Mouse (Mus musculus): ENCODE data around the gene Gm42906.

Gm42906 gene

DNA sequence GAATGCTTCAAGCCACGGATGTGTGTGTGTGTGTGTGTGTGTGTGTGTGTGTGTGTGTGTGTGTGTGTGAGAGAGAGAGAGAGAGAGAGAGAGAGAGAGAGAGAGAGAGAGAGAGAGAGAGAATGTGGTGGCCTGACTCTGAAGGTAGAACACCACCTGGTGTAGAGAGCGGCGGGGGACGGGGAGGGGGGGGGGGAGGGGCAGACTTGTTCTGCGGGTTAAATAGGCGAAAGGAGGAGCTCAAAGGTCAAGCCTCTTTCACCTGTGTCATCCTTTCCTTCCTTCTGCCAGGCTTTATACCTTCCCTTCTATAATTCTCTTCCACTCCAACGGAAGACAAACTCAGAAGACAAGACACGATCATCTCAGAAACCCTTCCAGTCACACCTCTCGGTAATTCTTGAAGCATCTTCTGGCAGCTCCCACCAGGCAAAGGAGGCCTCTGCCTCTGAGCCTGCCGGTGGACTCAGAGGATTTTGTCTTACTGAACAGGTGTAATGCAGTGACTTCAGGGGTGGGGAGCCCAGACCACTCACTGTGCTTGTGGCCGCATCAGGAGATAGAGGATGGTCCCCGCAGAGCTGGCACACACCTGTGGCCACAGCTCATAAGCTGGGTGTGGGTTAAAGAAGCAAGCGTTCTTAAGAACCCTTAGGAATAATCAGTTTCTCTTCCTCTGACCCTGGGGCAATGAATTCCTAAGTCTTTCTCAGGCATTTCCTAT, 195.2 kb downstream of the Gm42906 start:
- DNase-seq (ENCODE audit: low spot score) = no peak

DNA sequence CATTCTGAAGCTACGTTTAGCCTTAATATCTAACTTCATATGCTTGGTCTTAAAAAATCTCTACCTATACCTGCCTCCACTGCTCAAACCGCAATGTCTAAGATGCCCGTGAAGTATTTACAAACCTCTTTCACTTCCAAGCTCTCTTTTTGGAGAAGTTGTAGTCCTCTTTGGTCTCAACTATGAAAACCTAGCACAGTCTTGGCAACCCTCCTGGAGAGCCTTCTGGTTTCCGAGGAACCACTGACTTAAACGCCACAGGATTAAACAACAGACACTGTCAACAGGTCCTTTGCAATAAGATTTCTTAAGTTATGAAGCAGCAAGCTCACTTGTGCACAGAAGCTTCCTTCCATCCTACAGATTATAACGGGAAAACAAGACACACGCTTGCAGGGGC, 196.1 kb downstream of the Gm42906 start:
- DNase-seq (ENCODE audit: low spot score) = no peak

DNA sequence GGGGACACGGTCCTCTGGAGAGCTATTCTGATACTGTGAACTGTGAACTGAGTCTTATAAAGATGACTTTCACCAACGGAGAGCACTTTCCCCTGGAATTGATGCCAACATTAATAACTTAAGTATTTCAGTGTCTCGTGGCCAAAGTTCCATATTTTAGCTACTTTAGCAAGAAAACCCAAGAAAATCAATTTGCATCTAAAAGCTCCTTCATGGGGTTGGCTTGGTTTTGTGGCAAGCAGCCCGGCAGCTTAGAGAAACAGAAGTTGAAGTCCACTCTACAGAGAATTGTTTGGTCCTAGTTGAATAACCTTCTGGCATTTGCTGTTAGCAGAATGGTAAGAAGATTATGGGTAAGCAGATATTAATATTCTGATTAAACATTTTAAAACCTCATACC, 196.6 kb downstream of the Gm42906 start:
- no peak for DNase-seq (ENCODE audit: low spot score)

DNA sequence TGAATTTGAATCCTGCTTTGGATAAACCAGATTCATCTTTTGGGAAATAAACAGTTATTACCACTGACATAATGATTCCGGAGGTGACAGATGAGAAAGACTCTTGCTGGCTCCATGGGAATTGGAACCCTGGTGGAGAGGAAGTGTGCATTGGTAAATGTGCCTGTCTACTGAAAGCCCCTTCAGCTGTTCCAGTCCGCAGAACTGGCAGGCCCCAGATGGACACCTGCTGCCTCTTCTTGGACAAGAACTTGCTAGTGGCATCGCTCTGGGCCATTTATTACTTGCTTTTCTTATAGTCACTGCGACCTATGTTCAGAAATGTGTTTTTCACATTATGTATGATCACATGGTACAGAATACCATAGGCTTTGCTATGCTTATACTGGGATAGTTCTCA, 197.5 kb downstream of the Gm42906 start:
- no peak for DNase-seq (ENCODE audit: low spot score)

DNA sequence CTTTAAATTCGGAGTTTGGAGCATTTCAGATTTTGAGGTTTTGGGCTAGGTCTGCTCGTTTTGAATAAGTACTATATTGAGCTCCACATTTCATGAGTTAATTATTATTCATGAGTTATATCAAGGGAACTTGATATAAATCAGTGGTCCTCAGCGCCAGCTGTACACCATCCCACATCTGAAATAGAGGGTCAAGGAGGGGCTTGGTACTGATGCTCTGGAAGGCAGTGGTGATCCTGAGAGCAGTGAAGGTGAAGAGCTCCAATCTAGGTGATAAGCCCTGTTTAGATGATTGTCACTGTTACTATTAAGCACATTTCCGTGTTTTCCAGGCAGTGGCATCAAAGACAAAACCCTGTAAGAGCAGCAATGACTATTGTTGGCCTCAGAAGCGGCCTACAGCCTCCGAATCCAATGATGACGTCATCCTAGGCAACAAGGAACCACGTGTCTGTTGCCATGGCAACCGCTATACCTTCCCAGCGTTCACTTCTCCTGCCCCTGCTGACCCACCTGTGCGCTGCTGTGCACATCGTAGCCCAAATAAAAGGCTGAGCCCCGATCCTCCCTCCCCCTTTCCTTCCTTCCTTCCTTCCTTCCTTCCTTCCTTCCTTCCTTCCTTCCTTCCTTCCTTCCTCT, 199.5 kb downstream of the Gm42906 start:
- no peak for DNase-seq (ENCODE audit: low spot score)

DNA sequence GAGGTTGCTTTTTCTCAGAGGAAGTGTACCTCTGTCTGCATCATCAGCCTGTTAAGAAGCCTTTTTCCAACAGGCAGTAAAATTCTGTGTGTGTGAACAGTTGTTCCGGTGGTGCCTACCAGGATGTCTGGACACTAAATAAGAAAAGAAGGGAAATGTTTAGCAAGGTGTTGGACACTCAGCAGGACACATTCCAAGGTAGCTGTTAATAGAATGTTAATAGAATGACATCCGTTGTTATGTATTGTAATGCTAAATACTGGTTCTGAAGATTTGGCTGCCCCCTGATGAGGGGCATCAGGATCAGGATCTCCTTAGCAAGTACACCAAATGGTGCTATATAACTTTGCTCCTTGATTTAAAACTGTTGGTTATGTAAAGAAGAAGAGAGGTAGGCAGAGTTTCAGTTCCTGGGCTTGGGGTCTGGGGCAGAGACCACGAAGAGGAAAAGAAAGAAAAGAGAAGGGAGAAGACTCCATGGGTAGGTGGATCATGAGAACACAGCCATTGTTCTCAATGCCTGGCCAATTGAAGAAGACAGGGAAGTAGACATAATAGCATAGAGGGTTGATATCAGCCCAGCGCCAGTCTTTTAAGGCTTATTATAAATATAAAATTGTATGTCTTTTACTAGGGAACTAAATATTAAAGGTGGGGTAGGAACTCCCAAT, 204.1 kb downstream of the Gm42906 start:
- DNase-seq (ENCODE audit: low spot score) = no peak

DNA sequence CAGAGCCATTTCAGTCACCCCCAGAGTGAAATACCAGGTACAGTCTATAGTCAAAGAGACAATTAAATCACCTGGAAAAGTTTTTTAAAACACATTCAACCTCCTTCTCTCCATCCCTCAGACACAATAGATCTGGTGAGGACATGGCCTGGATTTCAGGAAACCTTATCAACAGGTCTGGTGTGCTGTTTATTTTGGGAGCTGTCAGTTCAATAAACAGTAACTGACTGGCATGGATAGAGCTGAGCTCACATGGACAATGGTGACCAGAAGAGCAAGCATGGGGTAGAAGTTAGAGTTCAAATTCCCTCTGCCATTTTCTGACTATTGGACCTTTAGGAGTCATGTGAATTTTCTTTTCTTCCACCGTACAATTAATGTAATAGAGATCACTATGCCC, 205.2 kb downstream of the Gm42906 start:
- DNase-seq (ENCODE audit: low spot score) = no peak

DNA sequence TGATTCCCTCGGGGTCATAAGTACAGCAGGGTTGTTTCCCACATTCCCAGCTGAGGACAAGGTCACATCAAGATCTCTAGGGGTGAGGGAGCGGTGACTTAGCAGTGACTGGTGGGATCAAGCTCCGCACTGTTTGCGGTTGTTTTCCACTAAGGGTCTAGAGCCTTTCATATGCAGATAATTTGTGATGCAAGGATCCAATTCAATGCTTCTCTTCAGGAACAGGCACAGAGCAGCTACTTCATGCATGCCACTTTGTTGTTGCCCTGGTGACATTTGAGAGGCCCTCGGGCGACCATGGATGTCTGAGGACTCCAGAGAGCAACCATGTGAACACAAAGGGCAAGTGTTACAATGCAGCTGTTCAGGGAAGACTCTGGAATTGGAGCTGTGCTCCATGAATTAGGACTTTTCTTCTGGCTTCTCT, 209.3 kb downstream of the Gm42906 start:
- DNase-seq (ENCODE audit: low spot score) = no peak

DNA sequence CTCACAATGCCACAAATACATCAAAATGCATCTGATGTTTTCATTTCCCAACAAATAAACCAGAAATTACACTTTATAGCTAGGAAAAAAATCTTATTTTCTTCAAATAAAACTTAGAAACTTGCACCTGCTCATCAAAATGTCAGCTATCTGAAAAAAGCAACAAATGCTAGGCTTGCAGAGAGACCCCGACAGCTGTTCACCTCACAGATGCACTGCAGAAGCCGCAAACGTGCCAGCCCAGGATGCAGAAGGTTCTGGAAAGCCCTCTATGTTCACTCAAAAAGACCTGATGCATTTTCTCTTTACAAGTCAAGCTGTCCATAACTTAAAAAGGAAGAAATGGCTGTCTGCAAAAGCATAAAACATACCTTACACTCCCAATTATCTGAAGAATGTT, 214.9 kb downstream of the Gm42906 start:
- no peak for DNase-seq (ENCODE audit: low spot score)

DNA sequence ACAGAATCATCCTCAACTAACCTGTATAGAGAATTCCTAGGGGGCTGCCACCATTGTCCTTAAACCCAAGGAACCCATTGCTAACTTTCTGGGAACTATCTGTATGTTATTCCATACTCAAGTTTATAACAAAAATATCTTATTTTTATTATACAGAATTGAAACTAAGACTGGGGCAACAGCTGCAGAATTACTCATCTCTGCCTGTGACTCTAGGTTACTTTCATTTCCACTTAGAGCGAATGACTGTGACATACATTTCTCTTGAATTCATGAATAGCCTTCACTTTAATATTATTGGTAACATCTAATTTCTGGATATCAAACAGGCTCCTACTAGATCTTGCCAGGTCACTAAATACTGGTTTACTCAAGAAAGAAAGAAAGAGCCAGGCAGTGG, 217.1 kb downstream of the Gm42906 start:
- DNase-seq (ENCODE audit: low spot score) = no peak

DNA sequence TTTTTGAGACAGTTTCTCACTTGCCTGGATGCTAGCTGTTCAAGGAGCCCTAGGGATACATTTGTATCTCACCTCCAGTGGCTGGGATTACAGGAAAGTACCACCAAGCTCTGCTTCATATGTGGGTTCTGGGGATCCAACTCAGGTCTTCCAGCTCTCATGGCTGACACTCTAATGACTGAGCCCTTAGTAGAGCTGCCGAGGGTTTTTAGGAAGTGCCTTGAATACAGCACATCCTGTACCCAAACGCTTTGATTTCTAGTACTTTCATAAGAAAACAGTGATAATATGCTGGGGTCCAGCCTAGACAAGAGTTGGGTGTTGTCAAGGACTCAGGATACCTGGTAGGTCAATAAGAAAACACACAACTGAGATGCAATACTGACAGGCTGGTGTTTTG, 217.9 kb downstream of the Gm42906 start:
- no peak for DNase-seq (ENCODE audit: low spot score)

DNA sequence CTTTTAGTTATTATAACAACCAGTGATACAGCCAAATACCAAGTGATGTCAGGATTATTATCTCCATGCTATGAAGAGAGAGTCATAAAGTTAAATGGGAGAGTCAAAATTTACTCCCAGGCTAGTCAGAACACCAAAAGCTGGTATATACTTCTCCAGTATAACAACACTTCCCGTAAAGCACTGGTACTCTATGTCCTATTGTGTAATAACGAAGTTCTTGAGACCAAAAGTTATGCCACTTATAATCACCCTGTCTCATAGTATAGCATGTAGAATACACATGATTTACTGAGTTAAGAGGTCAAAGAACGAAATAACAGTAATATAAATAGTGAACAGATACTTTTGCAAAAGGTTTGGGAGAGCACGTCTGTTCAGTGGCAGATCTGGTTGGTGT, 222.9 kb downstream of the Gm42906 start:
- DNase-seq (ENCODE audit: low spot score) = no peak

DNA sequence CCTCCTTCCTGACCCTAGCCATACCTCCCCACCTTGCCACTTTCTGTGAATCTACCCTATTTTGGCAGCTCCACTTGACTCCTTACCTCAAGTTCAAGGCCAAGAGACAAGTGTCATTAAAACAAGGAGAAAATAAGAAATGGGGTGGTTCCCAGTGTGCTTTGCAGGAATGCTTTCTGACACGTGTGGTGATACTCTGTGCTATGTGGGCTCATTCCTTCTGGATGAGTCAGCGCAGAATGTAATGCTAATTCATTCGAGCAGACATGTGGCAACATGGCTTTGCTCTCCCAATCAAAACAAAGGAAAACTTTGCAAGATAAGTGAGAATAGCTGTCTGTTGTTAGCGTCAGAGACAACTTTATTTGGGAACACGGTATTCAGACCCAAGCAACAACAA, 225.0 kb downstream of the Gm42906 start:
- DNase-seq (ENCODE audit: low spot score) = no peak

DNA sequence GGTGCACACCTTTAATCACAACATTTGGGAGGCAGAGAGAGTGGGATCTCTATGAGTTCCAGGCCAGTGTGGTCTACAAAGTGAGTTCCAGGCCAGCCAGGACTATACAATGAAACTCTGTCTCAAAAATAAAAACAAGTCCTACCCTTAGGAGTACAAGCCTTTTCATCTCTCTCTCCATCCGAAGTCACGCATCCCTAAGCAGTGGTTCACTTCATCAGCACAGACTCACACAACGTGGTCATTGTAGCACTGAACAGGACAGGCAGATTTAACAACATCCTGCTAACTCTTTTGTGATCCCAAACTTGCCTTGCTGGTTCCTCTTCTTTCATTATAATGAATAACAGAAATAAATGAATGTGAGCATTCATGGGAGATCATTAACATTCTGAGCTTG, 226.7 kb downstream of the Gm42906 start:
- DNase-seq (ENCODE audit: low spot score) = no peak

DNA sequence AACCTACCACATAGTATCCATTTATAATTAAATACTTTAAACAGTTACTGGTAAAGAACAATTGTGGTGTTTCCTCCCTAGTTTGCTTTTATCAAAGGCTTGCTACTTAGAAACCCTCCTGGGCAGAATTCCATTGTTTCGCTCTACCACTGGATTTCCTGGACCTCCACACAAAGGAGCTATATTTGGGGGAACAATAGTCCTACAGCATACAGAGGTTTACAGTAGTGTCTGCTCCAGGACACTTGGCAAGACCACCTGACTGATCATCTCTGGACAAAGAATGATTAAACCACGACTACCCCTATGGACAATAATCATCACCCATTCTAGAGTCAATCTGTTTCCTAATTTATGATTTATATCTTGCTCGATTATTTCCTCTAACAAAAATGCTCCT, 228.7 kb downstream of the Gm42906 start:
- DNase-seq (ENCODE audit: low spot score) = no peak

DNA sequence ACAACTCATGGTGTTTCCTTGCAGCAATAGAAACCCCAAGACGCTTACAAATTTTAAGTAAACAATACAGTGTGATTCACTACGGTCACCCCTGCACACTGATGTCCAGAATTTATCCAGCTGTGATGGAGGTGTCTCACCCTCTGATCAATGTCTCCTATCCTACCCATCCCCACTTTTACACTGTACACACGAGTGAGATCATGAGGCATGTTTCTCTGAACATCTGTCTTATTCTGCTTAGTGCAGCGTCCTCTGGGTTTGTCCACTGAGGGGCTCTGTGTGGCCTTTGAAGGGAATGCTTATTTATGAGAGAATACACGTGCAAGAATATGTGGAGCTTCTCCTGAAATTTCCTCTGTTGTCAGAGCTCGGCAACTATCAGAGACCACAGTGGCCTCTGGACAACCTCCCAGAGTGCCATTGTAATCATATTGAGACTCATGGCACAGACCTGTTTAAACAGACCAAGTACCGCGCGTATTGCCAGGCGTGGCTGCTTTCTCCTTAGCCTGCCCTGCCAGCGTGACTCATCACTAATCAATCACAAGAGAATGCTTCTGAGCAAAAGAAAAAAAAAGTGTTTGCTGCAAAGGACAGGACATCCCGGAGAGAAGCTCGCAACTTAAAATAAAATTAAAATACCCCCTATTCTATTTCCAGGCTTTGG, 231.2 kb downstream of the Gm42906 start:
- DNase-seq (ENCODE audit: low spot score) = no peak

DNA sequence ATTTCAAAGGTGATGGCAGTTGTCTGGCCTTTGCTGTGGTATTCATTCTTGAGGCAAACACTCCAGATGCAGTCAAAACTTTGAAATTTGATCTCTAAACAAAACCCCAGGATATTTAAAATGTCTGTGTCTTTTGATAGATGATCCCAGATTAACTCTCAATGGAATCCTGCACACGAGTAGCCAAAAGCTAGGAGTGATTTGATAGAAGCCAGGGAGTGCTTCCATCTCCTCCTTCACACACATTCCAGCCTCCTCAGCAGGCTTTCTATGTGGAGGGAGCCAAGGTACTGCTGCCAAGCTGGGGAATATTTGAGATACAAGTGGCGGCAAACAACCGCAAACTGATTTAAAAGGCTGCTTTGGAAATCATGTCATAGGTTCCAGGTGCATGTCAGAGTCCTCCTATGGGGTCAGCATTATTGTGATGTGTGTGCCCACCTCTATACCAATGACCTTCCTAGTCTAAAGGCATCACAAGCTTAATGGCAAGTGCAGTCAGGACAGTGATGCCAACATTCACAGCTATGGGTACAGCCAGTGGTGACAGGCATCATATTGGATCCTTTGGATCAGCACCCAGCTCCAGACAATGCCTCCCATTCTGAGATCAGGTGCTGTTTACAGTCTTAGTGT, 234.0 kb downstream of the Gm42906 start:
- DNase-seq (ENCODE audit: low spot score) = no peak

DNA sequence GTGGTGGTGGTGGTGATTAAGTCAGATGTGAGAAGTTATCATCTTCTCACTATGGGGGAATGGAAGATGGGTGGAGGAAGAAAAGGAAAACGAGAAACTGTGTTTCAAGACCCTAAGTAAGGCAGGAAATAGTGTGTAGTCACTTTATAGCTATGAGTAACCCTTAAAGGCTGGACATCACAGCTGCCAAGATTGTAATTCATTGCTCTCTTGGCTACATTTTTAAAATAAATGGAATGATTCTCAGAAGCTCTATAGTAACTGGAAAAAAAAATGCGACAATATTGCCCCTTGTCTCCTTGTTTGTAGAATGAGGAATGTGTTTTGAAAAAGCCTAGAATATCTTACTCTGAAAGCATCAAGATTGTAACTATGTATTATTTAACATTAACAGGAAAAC, 235.7 kb downstream of the Gm42906 start:
- no peak for DNase-seq (ENCODE audit: low spot score)

DNA sequence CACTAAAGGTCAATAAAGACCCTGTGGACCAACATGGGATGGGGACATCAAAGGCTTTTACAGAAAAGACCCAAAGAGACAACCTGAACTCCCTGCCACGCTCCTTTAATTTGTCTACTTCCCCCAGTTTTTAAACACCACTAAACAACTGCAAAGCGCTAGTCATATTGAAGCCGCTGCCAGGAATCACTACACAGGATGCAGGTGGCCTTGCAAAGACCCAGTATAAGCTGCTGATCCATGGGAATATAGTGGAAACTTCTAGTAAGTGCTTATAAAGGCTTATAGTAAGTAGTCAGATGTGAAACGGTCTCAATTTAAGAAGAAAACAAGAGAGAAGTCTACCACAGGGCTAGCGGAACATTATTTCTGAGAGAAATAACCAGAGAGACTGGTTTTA, 237.2 kb downstream of the Gm42906 start:
- no peak for DNase-seq (ENCODE audit: low spot score)

DNA sequence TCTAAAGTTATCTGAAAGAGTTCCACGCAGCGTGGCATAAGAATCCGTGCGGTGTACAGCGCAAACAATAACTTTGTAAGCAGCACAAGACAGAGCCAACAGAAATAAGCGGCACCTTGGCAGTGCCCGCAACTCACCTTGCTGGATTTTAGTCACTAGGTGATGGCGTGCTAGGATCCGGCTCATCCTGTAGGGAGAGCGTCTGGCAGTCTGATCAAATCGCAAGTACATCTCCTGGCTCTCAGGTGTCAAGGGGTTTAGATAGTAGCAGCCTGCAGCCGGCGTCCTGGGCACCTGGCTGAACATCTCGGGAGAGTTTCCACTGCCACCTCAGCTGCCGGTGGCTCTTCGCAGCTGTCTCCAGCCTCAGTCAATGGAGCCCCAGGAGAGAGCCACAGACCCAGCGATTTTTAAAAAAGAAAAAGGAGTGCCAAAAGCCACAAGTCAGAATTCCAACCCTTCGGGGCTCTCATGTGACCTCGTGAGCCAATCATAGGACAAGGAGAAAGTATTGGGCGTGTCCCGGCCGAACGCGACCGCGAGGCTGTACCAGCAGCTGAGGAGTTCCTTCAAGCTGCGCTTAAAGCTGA, 238.1 kb downstream of the Gm42906 start:
- DNase-seq (ENCODE audit: low spot score) = no peak

DNA sequence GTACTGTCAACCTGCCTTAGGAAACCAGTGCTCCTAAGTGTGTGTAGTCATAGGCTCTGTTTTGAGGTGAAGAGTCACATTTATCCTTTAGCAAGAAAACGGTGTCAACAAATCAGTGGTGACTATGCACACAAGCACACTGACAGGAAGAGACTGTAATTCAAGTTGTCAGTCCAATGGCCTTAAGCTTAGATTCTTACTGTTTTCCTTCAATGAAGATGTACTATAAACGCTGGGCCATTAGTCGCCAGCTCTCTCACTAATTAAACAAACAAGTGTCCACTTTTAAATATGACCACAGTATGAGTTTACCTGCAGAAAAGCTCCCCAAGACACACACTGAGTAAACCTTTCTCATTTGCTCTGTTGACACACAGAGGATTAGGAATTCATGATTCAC, 238.6 kb downstream of the Gm42906 start:
- no peak for DNase-seq (ENCODE audit: low spot score)

DNA sequence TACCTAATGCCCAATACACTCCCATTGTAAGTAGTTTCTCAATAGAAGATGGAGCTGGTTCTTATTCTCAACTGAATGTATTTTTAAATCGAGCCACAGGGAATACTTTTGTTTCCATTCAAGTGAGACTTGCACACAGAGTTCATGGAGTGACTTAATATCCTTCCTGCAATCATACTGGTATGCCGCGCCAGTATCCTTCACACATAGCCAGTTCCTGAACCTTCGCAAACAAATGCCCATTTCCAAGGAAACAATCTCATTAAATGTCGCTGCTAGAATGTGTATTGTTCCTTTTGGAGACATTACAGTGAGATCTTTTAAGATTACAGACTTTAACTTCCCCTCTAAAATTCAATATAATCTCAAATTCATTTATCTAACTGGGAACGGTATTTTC, 239.3 kb downstream of the Gm42906 start:
- DNase-seq (ENCODE audit: low spot score) = no peak
